Mouse (Mus musculus) central nervous system, embryonic 11.5 days (tissue): Measurements from ENCODE around the gene Olfr584. TPM values are rescaled to one million over a fixed set of nuclear protein-coding genes. Genes with fewer than 3 reads are reported as not detected.

Experiments used
- polyA plus RNA-seq: library from polyadenylated mRNA; depleted of rRNA; stranded (reverse); fragments of >200 nt; gene quantifications from 2 replicates; pipeline ENCODE4 v1.2.3, GENCODE M21; 2012; rRNA removed

Gene Olfr584
- not detected in 2 replicates for polyA plus RNA-seq

DNA sequence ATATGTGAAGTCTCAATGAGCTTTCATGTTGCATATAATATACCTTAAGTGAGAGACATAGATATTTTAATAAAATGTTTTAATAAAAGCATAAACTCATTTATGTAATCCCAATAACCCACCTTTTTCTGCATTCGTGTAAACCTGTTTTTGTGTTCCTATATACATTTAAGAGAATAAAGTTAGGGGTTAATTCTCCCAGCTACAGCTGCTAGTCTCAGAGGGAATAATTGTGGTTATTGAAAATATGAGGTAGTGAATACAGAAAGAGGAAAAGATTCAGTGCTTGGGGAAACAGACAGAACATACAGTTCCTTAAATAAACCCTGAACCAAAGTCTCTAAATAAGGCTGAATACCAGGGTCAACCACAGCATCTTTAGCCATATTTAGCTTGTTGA, at the start of gene Olfr584:
Gene Olfr584, plus strand, starts transcription at position 301 of the 400 bp plus-strand sequence.

DNA sequence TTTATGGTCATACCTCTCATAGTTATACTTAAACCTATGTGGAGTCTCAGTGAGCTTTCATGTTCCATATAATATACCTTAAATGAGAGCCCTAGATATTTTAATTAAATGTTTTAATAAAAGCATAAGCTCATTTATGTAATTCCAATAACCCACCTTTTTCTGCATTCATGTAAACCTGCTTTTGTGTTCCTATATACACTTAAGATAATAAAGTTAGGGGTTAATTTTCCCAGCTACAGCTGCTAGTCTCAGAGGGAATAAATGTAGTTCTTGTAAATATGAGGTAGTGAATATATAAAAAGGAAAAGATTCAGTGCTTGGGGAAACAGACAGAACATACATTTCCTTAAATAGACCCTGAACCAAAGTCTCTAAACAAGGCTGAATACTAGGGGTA, 44.0 kb upstream of the Olfr584 start, which contains the start of gene Olfr582:
Gene Olfr582, plus strand, starts transcription at position 301 of the 400 bp plus-strand sequence.

DNA sequence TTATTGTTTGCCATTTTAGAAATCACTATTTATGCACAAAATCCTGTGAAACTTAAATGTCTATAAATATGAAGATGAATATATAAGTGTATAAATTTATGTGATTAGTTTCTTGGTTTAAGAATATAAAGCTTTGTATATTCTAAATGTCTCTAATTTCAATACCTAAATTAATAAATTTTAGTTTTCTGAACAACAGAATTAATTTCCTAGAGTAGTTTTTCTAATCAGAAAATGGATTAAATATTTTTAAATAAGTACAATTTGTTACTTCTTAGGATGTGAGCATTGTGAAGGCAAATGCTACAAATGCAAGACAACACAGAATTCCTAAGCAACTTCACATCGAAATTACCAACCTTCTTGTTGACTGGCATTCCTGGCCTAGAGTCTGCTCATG, 30.7 kb upstream of the Olfr584 start, which contains the start of gene Olfr583:
Gene Olfr583, plus strand, starts transcription at position 301 of the 400 bp plus-strand sequence.

DNA sequence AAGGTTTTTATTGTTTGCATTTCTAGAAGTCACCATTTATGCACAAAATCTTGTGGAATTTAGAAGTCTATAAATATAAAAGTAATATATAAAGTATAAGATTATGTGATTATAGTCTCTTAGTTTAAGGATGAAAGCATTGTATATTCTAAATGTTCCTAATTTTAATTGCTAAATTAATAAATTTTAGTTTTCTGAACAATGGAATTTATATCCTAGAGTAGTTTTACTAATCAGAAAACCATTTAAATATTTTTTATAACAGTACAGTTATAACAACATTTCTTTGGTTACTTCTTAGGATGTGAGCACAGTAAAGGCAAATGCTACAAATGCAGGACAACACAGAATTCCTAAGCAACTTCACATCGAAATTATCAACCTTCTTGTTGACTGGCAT, 15.7 kb downstream of the Olfr584 start, which contains the start of gene Olfr585:
Gene Olfr585, plus strand, starts transcription at position 301 of the 400 bp plus-strand sequence.

DNA sequence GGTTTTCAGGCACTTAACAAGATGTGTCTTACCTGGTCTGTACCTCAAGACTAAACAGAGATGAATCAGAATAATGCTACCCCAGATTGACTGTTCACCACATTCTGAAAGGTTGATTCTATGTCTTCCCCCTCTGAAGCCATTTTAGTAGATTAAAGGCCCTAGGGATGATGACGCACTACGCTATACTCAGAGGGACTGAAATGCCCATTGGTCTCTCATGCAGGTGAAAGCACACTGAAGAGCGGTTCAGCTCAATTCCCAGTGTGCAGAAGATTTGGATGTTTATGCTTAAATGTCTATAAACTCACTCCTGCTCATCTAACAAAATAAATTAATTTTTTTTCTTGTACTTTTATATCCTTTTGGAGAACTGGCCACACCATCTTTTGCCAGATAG, 43.9 kb downstream of the Olfr584 start, which contains the start of gene Olfr586:
Gene Olfr586, minus strand, starts transcription at position 101 of the 400 bp plus-strand sequence.

Other genes with a start within 250 kb of the Olfr584 start
- not detected in 2 replicates for gene Olfr566, start 223.1 kb upstream of the Olfr584 start, polyA plus RNA-seq
- not detected in 2 replicates for gene Olfr568, start 204.8 kb upstream of the Olfr584 start, polyA plus RNA-seq
- gene Olfr569, start 191.0 kb upstream of the Olfr584 start, polyA plus RNA-seq, result not detected in 2 replicates
- gene Olfr570, start 187.3 kb upstream of the Olfr584 start, polyA plus RNA-seq, result not detected in 2 replicates
- gene Olfr571, start 164.3 kb upstream of the Olfr584 start, polyA plus RNA-seq, result 0.05 and 0.11 TPM in 2 replicates
- not detected in 2 replicates for gene Olfr572, start 157.5 kb upstream of the Olfr584 start, polyA plus RNA-seq
- not detected in 2 replicates for gene Olfr573-ps1, start 139.3 kb upstream of the Olfr584 start, polyA plus RNA-seq
- not detected in 2 replicates for gene Olfr574, start 133.4 kb upstream of the Olfr584 start, polyA plus RNA-seq
- not detected in 2 replicates for gene Olfr575, start 123.1 kb upstream of the Olfr584 start, polyA plus RNA-seq
- not detected in 2 replicates for gene Olfr576, start 119.2 kb upstream of the Olfr584 start, polyA plus RNA-seq
- gene Olfr577, start 105.9 kb upstream of the Olfr584 start, polyA plus RNA-seq, result not detected in 2 replicates
- gene Olfr578, start 92.6 kb upstream of the Olfr584 start, polyA plus RNA-seq, result not detected in 2 replicates
- not detected in 2 replicates for gene Olfr582, start 43.9 kb upstream of the Olfr584 start, polyA plus RNA-seq
- not detected in 2 replicates for gene Olfr583, start 30.6 kb upstream of the Olfr584 start, polyA plus RNA-seq
- gene Olfr585, start 15.8 kb downstream of the Olfr584 start, polyA plus RNA-seq, result not detected in 2 replicates
- not detected in 2 replicates for gene Olfr586, start 43.8 kb downstream of the Olfr584 start, polyA plus RNA-seq
- not detected in 2 replicates for gene Olfr588-ps1, start 59.0 kb downstream of the Olfr584 start, polyA plus RNA-seq
- not detected in 2 replicates for gene Olfr589, start 74.5 kb downstream of the Olfr584 start, polyA plus RNA-seq
- not detected in 2 replicates for gene Olfr591, start 96.5 kb downstream of the Olfr584 start, polyA plus RNA-seq
- not detected in 2 replicates for gene Olfr592, start 102.9 kb downstream of the Olfr584 start, polyA plus RNA-seq
- gene Olfr593, start 130.0 kb downstream of the Olfr584 start, polyA plus RNA-seq, result not detected in 2 replicates
- gene Olfr594, start 135.1 kb downstream of the Olfr584 start, polyA plus RNA-seq, result not detected in 2 replicates
- gene Usp17ld, start 170.6 kb downstream of the Olfr584 start, polyA plus RNA-seq, result not detected in 2 replicates
- not detected in 2 replicates for gene Olfr596, start 223.8 kb downstream of the Olfr584 start, polyA plus RNA-seq
- gene Olfr597, start 234.4 kb downstream of the Olfr584 start, polyA plus RNA-seq, result not detected in 2 replicates
- gene Olfr598, start 241.7 kb downstream of the Olfr584 start, polyA plus RNA-seq, result not detected in 2 replicates